In genomic region chr17:13577798-13578197, GRCm38 (mm10) we compare ENCODE assay signal across 22 mouse cellular contexts.
DNase-seq lines count a peak whose midpoint lies in the region; ATAC-seq and TF ChIP-seq lines count a peak whose summit lies in the region.
"Had no signal": no experiment of that assay in that cellular context is flagged by ENCODE, and none has a peak within 500 bp of the region (broad histone marks: within the 10 kb centered on the region; RNA-seq: fewer than 3 reads in every experiment).

No protein-coding gene starts in this region.

- no peaks in the 10 kb centered on the region for H3K36me3 ChIP-seq in forebrain, postnatal 0 days (ENCODE audit: insufficient read depth)
- H3K36me3 ChIP-seq in forebrain, embryonic 16.5 days (ENCODE audit: control insufficient read depth, insufficient read depth): no peaks in the 10 kb centered on the region
- H3K36me3 ChIP-seq: embryonic facial prominence, embryonic 10.5 days; liver, embryonic 13.5 days had no signal

- H3K4me1 ChIP-seq in forebrain, postnatal 0 days (ENCODE audit: insufficient read depth): 0 out of 2 replicates have a peak, but pooled peaks cover 4% of the 10 kb centered on the region
- H3K4me1 ChIP-seq in forebrain, embryonic 16.5 days (replicated peaks; ENCODE audit: control insufficient read depth, insufficient read depth, low read length): peaks cover 14% of the 10 kb centered on the region
- H3K4me1 ChIP-seq: liver, embryonic 13.5 days had no signal

- no peak overlapping the region for H3K4me2 ChIP-seq in forebrain, postnatal 0 days (ENCODE audit: low read depth)
- no peak overlapping the region for H3K4me2 ChIP-seq in forebrain, embryonic 16.5 days (ENCODE audit: low read length)
- H3K4me2 ChIP-seq: heart, embryonic 11.5 days; liver, embryonic 13.5 days had no signal

- H3K9ac ChIP-seq in forebrain, postnatal 0 days: no peak overlapping the region
- H3K9ac ChIP-seq in forebrain, embryonic 16.5 days (replicated peaks; ENCODE audit: low read depth, low read length): no peak overlapping the region
- H3K9ac ChIP-seq: liver, embryonic 13.5 days had no signal

- TF ChIP-seq CTCF in forebrain, postnatal 0 days (IDR thresholded peaks at IDR 0.05; ENCODE audit: low read depth): no peak

- peak; percentile 66 for ATAC-seq in forebrain, postnatal 0 days
- no peak for ATAC-seq in forebrain, embryonic 16.5 days
- ATAC-seq: hindbrain, embryonic 16.5 days; intestine, postnatal 0 days had no signal

- H3K4me3 ChIP-seq in forebrain, postnatal 0 days (ENCODE audit: low read depth, low read length): no peak overlapping the region
- no peak overlapping the region for H3K4me3 ChIP-seq in forebrain, embryonic 16.5 days (replicated peaks; ENCODE audit: low read length)
- H3K4me3 ChIP-seq: embryonic facial prominence, embryonic 10.5 days; layer of hippocampus, adult 2 months; liver, embryonic 13.5 days had no signal

- peak overlapping the region; percentile 10; the same call in 1 of the 2 replicates for H3K27ac ChIP-seq in forebrain, postnatal 0 days (ENCODE audit: low read depth, low read length)
- H3K27ac ChIP-seq in forebrain, embryonic 16.5 days (ENCODE audit: low read length): no peak overlapping the region
- H3K27ac ChIP-seq: embryonic facial prominence, embryonic 10.5 days; layer of hippocampus, adult 2 months; liver, embryonic 13.5 days had no signal

- H3K9me3 ChIP-seq in forebrain, postnatal 0 days (ENCODE audit: low read length): no peaks in the 10 kb centered on the region
- H3K9me3 ChIP-seq in forebrain, embryonic 16.5 days (ENCODE audit: control insufficient read depth, low read length): no peaks in the 10 kb centered on the region
- H3K9me3 ChIP-seq: embryonic facial prominence, embryonic 10.5 days; liver, embryonic 13.5 days had no signal

- WGBS in forebrain, postnatal 0 days: 21% methylated on average over 3 of the region's 3 CpGs
- WGBS in forebrain, embryonic 16.5 days: 31% methylated on average over 3 of the region's 3 CpGs

- H3K27me3 ChIP-seq in forebrain, postnatal 0 days (ENCODE audit: insufficient read depth, low read length): no peaks in the 10 kb centered on the region
- no peaks in the 10 kb centered on the region for H3K27me3 ChIP-seq in forebrain, embryonic 16.5 days (replicated peaks; ENCODE audit: control insufficient read depth, insufficient read depth, low read length)
- H3K27me3 ChIP-seq: liver, embryonic 13.5 days had no signal

- intact Hi-C loops in left cerebral cortex, postnatal 10 days (cut with DNase I): no loop called here
- intact Hi-C loops in left cerebral cortex, postnatal 36 days (cut with DNase I): no loop called here

- peak; percentile 59 for DNase-seq in forebrain, postnatal 0 days
- DNase-seq in left cerebral cortex, postnatal 10 days (ENCODE audit: extremely low spot score in 1 of 2, low spot score in 2 of 2): peak; percentile 31 to 43
- DNase-seq in left cerebral cortex, postnatal 36 days (ENCODE audit: low spot score in 2 of 2): no peak
- peak; percentile 58 to 77 for DNase-seq in right cerebral cortex, postnatal 10 days (ENCODE audit: low spot score in 2 of 2)
- no peak for DNase-seq in right cerebral cortex, postnatal 14 days
- DNase-seq in adrenal gland, adult (ENCODE audit: inconsistent age in 2 of 2, low spot score in 1 of 2): no peak
- DNase-seq: adrenal gland, postnatal 36 days; cerebellum, adult 11-12 months; cerebellum, postnatal 10 days; gastrocnemius, postnatal 10 days; heart, adult 11 months; kidney, postnatal 25 days; liver, embryonic 13.5 days; lung, adult 2 months; lung, postnatal 14 days; thymus, postnatal 14 days had no signal

Comparison
In these comparisons a context has a peak if more than half of its experiments do, and no peak if none do; other contexts are left out.
1. DNase-seq: peak in forebrain, postnatal 0 days (single experiment), left cerebral cortex, postnatal 10 days (2 of 2) and right cerebral cortex, postnatal 10 days (2 of 2); none in left cerebral cortex, postnatal 36 days (0 of 2), right cerebral cortex, postnatal 14 days (single experiment) and adrenal gland, adult (0 of 2).